Mouse (Mus musculus) megakaryocyte, adult 5-6 weeks (primary cell): ENCODE measurements around the gene U2surp. TPM values are rescaled to one million over a fixed set of nuclear protein-coding genes. Genes with fewer than 3 reads are reported as not detected.

ENCODE experiments used
- ATAC-seq: 2 replicates; pipeline ENCODE4 v1.8.0; 2016; ENCODE audit warnings: mild to moderate bottlenecking, inconsistent platforms; ENCODE audit not compliant: poor library complexity, severe bottlenecking
- total RNA-seq, 2 experiments: library from RNA; stranded (forward) in 1 of 2; stranded (reverse) in 1 of 2; fragments of 153-499, 151-499 nt in 1 of 2; fragments of 221-1000, 200-1000 nt in 1 of 2; gene quantifications; 2 replicates each; pipeline versions ENCODE4 v1.2.3 to v1.2.4; 2015 to 2017

Gene U2surp
- total RNA-seq (2015) (59.0 and 60.7 TPM in 2 replicates), total RNA-seq (2017) (119 and 130 TPM in 2 replicates)

DNA sequence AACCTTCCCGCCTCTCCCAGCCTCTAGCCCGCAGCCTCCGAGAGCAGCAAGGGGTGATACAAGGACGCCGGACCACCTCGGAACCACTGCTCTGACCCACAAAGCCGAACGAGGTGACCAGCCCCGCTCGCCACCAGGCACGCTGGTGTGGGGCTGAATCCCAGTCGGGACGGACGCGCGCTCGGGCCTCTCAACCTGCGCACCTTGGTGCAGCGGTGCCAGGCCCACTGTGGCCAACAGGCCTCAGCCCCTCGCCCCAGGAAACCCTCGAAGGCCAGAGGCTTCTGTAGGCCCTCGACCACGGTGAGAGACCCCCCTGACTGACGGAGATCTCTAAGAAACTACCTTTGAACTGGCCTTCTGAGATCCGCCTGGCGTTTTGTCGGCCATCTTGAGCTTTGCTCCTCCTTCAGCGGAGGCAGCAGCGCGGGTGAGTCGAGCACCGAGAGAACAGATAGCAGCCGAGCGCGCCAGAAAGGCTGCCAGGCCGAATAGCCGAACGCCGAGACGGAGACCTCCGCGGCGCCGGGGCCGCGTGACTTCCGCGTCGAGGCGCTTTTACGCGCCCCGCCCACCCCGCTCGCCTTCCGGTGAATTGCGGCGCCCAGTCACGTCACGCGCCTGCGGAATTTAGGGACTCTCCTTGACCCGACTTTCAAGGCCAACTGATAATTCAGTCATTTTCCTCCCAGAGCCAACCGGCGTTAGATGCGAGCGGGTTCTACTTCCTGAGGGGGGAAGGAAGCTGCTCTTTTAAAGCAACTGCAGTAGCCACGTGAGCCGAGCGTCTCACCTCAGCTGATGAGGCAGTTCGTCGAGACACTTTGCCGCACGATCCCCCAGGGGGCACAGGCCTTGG lies at the start of gene U2surp:
U2surp (minus strand) TSS at position 525 of the 859 bp plus-strand sequence.
- ATAC-seq: peak; percentile 95

DNA sequence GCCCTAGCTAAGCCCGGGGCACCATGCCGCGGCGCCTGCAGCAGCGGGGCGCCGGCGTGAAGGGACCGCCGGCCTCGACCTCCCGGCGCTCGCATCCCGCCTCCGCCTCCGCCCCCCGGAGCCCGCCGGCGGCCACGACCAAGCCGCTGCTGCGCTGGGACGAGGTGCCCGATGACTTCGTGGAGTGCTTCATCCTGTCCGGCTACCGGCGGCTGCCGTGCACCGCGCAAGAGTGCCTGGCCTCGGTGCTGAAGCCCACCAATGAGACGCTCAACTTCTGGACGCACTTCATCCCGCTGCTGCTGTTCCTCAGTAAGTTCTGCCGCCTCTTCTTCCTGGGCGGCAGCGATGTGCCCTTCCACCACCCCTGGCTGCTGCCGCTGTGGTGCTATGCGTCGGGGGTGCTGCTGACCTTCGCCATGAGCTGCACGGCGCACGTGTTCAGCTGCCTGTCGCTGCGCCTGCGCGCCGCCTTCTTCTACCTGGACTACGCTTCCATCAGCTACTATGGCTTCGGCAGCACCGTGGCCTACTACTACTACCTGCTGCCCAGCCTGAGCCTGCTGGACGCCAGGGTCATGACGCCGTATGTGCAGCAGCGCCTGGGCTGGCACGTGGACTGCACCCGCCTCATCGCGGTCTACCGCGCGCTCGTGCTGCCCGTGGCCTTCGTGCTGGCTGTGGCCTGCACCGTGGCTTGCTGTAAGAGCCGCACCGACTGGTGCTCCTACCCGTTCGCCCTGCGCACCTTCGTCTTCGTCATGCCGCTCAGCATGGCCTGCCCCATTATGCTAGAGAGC lies 48.3 kb upstream of the U2surp start:
- ATAC-seq: no peak; the same call in 1 of the 2 replicates

DNA sequence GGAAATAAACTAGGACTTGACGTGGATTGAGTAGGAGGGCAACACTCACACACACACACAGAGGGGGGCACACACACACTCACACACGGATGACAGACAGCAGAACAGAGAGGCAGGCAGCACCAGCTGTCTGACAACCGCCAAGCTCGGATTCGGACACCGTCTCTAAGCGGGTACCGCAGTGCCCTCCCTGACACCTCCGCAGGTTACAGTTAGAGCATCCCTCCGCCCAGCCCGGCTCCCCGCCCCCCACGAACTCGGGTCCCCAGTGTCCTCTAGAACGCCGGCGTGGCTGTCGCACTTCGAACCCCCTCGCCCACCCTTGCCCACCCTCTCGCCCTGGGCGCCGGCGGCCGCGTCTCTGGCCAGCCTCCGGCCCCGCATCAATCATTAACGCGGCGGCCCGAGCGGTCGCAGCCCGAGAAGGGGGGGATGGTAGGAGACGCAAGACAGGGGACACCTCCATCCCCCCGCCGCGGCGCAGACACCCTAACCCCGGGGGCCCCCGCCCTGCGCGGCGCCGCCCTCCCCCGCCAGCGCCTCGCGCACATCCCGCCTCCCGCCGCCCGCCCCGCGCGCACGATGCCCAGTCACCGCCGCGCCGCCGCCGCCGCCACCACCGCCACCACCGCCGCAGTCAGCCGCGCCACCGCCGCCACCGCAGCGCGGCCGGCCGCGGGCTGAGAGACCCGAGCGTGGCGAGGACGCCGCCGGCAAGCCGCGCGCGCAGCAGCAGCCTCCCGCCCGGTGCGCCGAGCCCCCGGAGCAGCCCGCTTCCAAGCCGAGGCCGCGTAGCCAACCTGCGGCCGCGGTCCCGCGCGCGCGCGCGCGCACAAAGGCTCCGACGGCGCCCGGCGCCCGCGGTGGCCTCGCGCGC lies 47.5 kb upstream of the U2surp start, which contains the start of gene Paqr9:
Paqr9 (plus strand) TSS at position 599 of the 877 bp plus-strand sequence.
- ATAC-seq: no peak

DNA sequence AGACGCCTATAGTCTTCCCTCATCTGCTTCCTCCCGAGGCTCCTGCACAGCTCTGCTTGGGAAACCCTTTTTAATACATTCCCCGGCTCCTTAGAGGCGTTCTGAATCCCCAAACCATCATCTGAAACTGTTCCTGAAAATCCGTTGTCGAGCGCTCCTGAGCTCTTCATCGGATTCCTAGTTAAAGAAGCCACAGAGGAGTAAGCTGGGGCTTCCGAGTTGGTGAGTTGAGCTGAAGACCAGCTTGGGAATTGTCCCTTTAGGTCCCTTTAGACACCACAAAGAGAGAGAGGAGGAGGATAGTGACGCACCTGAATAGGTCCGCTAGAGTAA lies 46.9 kb upstream of the U2surp start:
- no peak for ATAC-seq

DNA sequence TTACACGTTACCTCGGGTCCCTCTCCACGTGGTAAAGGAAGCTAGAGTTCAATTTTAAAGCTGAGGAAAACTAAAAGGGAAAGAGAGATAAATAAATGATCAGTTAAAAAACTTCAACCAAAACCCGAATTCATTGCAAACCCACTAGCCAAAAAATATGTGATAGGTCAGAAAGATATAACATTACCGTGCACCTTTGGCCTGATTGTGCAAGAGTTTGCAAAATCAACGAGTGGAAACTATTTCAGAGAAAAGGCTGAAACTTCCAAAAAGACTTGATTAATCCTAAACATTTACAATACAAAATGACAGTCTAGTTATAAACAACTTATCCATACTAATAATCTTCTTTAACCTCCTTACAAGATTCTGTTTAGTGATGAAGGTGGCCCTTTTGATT lies 45.9 kb upstream of the U2surp start:
- no peak for ATAC-seq

DNA sequence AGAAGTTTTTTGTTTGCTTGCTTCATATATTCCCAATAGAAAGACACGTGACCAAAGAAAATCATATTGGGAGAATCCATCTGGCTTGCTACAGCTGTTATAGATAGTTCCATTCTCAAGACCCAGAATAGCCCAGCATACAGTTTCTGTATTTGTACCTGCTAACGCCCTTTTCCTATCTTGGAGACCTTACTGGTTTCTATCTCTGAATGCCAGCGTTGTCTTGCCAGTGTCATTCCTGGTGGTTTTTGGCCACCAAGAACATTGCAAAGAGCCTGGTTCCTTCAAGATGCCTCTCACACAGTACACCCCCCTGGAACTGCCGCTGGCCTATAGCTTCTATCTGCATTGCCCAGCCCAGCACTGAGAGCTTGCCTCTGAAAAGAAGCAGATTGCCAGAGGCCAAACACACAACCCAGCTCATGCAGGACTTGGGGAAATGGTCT lies 44.3 kb upstream of the U2surp start:
- no peak for ATAC-seq

DNA sequence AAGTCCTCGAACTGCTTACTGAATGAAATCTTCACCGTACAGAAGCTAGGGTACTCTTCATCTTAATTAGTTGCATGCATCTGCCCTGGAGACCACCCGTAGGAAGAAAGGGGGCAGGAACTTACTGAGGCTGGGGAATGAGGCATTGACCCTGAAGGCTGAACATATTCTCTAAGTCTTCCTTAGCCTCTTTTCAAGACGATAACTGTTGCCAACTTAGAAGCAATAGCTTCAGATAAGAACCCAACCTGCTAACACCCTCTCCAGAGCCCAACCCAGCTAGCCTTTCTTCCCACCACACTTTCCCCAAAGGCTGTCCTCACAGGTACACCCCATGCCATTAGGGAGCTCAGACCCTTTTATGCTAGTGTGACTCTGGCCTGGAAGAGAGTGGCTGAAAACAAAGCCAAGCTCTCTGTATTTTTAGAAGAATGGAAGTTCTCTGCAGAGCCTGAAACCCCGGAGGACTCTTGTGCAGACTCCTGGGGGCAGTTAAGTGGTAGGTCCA lies 43.5 kb upstream of the U2surp start:
- ATAC-seq: no peak

DNA sequence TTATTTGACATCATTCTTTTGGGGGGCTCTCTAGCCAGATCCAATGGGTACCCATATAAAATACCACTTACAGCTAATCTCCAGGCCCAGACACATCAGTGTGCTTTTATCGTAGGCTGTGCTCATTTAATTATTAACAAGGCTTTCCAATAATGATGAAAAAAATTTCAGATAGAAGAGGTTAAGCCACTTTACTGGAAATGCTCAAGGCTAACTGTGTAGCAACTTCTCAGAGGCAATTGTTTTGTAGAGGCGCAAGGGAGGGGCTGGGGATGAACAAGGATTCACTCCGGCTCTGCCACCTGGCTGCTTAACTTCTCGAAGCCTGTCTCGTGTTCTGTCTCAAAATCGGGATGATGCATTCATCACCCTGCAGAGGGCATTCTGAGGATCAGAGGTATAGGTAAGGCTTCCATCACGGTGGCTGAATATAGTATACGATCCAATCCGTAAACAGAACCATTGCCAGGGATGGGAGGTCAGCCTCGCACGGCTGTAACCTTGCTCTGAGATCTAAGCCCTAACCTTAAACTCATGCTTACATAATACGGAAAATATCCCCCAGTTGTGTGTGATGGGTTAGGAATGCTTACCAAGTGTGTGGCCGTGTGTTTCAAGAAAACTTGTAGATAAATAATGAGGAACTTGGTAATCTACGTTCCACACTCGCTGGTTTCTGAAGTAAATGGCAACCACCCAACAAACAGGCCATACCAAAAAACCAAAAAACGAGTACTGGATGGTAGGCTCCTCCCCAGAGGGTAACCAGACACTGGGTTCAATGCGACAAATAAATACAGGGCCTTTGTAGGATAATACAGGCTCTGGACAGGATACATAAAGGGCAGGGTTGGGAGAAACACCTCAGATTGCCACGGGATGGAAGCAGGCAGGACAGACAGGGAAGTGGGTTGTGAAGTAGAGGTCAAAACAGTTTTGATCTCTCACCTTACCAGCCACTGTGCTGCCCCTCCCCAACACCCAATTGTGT lies 42.7 kb upstream of the U2surp start:
- ATAC-seq: peak; percentile 34; the same call in 1 of the 2 replicates

DNA sequence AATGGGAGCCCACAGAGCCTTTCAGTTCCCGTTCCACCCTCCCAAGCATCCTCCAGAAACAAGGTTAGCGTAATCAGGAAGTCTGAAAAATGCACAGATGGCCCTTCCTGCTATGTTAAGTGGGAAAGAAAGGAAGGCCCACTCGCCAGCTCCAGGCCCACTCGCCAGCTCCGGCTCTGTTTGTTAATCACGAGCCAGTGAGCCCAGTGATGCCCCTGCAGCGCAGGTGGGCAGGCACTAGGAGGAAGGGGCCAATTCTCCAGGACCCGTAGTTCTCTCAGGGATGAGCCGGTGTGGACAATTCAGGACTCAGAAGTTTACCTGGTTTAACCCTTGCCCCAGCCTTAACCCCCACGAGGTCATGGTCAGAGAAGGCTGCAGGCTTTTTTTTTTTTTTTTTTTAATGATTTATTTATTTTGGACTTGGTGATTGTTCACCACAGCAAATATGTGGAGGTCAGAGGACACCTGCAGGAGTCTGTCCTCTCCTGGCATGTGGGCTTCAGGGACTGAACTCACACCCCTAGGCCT lies 40.4 kb upstream of the U2surp start:
- no peak for ATAC-seq

DNA sequence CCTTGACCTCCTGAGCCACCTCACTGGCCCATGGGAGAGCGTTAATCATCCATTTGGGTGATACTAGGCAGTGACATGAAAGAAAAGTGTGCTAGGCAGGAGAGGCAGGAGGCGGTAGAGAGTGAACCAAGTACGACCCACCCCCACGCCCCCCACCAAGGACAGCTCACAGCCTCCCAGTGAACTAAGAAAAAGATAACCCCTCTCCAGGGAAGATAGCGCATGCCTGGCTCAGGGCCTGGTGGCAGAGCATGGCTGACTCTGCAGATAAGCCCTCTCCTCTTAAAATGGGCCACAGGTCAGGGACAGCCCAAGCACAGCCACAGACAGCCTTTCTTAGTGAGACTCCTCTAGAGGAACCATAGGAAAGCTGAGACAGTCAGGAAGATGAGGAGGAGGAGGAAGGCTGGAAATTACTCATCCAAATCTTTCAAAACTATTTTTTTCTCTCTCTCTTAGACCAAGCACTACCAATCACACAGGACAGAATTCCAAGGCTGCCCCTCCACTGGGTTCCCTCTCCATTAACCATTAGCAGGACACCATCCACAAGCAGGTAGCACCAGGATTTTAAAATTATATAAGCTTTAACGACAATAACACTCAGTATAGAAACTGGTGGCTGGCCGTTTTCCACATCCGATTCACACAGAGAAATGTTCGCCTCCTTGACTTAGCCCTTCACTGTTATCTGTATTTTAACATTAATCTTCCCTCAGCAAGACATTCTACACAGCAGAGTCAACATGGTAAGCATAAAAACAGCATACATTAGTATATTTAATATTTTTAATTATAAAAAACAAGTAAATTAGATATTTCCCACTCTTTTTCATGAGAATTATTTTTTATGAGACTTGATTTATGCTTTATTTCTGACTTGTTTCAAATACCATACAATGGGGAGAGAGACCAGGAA lies 39.3 kb upstream of the U2surp start:
- ATAC-seq: no peak

DNA sequence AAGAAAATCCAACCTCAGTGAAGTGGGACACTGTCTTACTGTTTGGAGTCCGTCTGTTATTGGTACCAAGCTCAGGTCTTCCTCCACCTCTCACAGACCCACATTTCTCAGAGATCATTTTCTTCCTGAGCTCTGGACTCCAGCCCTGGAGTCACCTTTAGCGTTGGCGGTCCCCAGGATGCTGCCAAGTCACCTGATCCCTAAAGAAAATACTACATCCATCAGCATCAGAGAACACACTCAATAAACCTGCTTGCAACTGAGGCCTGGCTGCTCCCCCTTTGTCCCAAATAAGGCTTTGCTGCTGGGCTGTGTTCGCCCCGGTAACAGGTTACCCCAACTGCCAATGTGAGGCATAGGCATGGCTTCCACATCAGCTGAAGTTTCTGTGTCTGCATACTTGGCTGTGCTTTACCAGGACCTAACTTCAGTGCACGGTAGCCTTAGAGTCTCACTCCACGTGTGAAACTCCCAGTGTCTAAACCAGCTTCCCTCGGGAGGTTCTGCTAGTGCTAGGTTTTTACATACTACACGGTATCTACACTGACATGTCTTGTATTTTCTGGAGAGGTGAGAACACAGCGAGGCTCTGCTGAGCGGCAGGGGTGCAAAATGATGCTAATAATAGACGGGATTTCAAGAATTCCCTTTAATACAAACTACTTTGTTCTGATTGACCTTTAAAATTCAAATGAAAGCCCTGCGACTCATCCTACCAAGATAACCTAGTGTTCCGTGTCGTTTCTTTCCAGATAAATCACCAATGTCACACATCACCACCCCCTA lies 38.0 kb upstream of the U2surp start:
- no peak for ATAC-seq

DNA sequence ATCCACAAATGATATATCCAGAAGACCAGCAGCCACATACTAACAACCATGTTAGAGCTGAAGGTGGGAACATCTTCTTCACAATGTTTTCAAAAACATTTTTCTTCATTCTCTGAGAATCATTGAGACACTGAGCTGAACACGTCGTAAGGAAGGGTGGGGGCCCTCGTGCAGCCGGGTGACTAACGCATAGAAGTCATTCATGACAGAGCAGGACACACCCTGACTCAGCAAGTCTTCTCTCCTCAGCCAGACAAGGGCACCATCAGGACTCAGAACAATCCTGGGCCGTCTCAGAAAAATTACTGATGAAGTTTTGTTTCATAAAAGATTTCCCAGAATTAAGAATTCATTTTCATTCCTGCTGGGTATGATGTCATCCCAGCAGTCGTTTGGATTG lies 34.9 kb upstream of the U2surp start:
- ATAC-seq: 0 out of 2 replicates have a peak, but pooled peaks have one; percentile 43

DNA sequence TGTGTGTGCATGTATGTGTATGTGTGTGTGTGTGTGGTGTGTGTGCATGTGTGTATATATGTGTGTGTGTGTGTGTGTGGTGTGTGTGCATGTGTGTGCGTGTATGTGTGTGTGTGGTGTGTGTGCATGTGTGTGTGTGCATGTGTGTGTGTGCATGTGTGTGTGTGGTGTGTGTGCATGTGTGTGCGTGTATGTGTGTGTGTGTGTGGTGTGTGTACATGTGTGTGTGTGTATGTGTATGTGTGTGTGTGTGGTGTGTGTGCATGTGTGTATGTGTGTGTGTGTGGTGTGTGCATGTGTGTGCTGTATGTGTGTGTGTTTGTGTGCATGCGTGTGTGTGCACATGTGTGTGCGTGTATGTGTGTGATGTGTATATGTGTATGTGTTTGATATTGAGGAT lies 32.8 kb upstream of the U2surp start:
- no peak for ATAC-seq

DNA sequence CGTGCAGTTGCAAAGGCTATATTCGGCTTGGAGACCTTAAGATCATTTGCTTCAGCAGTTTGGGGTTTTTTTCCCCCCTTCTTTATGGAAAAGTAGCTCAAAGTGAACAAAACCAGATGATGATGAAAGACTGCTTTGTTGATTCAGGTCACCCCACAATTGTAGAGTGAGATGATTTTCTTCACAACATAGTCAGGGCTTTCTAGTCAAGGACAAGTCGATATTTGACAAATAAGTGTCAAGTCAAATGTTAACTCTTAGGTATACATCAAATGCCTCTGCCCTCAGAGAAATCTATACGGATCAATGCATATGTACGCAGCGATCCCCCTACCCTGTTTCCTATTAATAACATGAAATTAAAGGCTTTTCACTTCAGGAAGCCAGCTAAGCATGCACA lies 30.7 kb upstream of the U2surp start:
- no peak for ATAC-seq

DNA sequence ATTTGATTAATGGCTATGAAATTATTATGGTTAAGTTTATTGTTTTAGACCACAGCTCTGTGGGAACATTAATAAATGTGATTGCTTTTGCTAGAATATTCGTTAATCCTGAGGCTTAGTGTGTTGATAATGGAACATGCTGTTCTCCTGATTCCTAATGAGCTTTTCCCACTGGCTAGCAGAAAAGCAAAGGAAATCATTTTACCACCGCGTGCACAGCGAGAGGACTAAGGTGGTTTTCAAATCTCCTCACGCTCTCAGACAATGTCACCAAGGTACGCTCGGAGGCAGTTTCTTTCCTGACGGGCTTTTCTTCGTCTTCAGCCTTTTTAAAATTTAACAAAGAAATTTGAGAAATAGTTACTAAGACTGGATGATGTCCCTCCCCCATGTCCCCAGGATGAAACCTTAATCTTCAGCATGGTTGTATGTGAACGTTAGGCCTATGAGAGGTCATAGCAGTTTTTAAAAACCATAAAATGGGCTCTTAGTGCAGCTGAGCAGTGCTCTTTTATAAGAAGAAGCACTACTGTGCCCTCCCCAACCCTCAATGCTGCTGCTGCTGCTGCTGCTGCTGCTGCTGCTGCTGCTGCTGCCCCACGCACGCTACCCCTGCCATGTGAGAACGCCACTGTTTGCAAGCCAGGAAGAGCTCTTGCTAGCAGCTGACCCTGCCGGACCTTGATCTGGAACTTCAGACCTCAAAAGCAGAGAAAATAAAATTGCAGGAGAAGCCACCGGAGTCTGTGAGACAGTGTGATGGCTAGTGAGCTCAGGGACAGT lies 30.0 kb upstream of the U2surp start:
- no peak for ATAC-seq

DNA sequence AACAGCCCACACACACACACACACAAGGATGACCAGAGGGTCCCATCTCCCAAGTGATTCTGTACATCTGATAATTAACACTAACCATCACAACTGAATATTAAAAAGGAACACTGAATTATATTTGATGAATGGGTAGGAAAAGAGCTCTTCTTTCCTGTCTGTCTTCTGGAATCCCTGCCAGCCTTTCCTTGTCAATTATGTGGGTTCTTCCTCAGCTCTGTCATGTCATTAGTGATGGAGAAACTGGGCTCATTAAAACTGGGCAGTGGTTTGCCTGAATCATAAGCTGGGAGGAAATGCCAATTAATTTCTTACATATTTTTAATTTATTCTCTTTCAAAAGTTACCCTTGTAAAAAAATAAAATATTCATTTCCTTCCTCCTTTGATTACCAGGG lies 29.4 kb upstream of the U2surp start:
- no peak for ATAC-seq

DNA sequence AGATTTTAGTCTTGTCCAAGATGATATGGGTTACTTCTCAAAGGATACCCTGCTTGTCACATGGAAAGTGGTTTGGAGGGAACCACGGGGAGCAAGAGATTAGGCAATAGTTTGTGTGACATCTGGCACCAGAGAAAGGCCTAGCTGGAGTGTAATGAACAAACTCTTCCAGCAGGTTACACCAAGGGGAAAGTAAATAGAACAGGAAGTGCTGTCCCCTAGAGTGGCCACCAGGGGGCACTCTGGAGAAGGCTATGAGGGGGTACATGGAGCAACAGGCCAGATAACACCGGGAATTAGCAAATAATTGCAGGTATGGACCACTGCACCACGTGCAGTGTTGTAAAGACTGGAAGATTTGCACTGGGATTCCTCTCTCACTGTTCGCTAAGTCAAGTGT lies 28.7 kb upstream of the U2surp start:
- peak; percentile 88 for ATAC-seq
